Mouse (Mus musculus) lung, adult 18-20 months (tissue): ENCODE measurements around the gene AC140267.1.

ENCODE experiments used
- DNase-seq, 2 experiments: peaks; one replicate each; pipeline ENCODE4 v3.0.0; 2022; ENCODE audit warnings: mixed read lengths in 2 of 2

The AC140267.1 gene

GRCm38 (mm10) chr15:80235535-80235934 is at the start of gene AC140267.1:
Gene AC140267.1 (plus strand): TSS chr15:80235835.
- no peak for DNase-seq

GRCm38 (mm10) chr15:80188927-80189326 is 46.7 kb upstream of the AC140267.1 start:
- DNase-seq: no peak

- DNase-seq: no peak
Measured at GRCm38 (mm10) chr15:80190075-80190474, 45.6 kb upstream of the AC140267.1 start.

GRCm38 (mm10) chr15:80191585-80192245 is 43.9 kb upstream of the AC140267.1 start:
- DNase-seq: no peak

DNA sequence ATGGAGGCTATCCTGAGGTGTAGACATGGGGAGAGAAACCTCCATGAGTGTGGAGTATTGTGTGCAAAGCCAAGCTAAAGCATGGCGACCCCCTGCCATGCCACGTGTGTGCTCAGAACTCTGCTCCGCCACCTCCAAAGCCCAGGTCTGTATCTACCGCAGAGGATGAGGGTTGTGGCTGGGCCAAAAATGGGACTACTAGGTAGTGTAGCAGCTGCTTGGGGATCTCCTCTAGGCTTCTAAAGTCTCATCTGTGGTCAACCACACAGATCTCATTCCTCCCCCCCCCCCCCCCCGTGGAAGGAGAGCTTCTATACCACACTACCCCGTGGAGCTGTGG is 43.4 kb upstream of the AC140267.1 start:
- DNase-seq: no peak

GRCm38 (mm10) chr15:80192847-80193246 is 42.8 kb upstream of the AC140267.1 start:
- no peak for DNase-seq

DNA sequence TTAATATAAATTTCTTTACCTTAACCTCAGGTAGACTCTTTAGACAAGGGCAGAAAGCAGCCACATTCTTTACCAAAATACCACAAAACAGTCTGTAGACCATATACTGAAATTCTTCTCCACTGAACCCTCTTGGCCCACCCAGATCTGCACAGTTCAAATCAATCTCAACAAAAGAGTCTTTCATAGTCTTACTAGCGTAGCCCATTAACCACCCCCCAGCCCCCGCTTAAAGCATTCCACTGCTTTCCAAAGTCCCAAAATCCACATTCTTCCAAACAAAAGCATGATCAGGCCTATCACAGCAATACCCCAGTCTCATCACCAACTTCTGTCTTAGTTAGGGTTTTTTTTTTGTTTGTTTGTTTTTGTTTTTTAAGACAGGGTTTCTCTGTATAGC is 36.1 kb upstream of the AC140267.1 start:
- DNase-seq: no peak

DNA sequence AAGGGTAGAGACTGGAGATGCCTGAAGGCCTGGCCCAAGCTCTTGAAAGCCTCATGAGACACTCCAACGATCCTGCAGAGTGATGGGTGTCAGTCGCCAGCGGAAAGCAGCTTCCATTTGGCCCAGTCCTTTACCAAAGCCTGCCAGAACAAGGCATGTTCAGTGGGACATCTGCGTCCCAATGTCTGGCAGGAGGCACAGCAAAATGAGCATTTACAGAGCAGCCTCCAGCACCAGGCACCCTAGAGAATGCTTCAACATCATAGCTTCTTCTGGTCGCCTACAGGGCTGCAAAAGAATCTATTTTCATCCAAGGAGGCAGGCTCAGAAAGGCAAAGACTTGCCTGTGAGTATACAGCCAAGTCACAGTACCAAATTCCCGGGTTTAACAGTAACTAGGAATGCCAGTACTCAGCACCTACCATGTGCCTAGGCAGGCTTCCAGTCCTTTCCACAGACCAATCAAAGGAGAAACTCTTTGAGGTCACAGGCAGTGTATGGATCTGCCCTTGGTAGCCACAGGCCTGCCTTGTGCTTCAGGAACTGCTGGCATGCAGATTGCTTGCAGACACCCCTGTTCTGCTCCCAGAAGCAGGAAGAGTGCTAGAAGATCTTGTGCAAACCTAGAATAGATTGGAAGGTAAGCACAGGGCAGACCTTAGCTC is 33.4 kb upstream of the AC140267.1 start:
- DNase-seq: no peak

- no peak for DNase-seq
Measured at GRCm38 (mm10) chr15:80203406-80203805, 32.2 kb upstream of the AC140267.1 start.

- DNase-seq: no peak
Measured at GRCm38 (mm10) chr15:80206057-80206565, 29.5 kb upstream of the AC140267.1 start.

DNA sequence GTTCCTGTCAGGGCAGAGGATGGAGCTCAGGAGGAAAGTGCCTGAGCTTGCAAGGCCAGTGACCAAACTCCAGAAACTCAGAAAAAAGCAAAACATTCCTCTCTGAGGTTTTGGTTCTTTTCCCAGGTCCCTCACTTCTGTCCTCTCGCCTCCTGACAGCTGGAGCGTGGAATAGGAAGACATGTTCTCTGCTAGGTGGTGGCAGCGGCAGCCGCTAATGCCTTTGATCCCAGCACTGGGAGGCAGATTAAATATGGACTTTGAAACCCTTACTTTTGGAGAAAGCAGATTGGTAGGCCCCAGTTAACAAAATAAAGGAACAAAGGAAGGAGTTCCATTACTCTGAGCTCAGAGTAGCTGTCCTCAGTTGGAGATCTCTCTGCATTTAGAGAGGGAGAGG is 27.2 kb upstream of the AC140267.1 start:
- DNase-seq: no peak

- DNase-seq: no peak
Measured at GRCm38 (mm10) chr15:80213688-80214087, 21.9 kb upstream of the AC140267.1 start.

- peak in 1 of 2 experiments; percentile 21 for DNase-seq
Measured at GRCm38 (mm10) chr15:80215716-80216479, 19.7 kb upstream of the AC140267.1 start.

GRCm38 (mm10) chr15:80216480-80216820 is 19.2 kb upstream of the AC140267.1 start:
- no peak for DNase-seq

DNA sequence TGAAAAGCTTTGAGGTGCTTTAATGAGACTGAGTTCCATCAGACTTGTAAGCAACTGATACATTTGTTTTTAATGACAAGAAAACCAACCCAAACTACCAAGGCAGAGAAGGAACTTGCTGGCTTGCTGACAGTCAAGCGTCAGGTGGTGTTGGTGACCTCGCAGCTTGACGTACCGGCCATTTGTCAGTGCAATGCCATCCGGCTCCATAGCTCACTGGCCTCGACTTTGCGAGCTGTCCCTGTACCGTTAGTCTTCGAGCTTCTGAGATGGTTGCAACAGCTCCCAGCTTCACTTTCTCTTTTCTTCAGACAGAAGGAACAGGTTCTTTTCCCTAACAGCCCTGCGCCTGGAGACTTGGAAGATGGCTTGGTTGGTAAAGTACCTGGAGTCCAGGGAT is 18.2 kb upstream of the AC140267.1 start:
- no peak for DNase-seq

GRCm38 (mm10) chr15:80219211-80219610 is 16.4 kb upstream of the AC140267.1 start:
- peak in 1 of 2 experiments; percentile 21 for DNase-seq

DNA sequence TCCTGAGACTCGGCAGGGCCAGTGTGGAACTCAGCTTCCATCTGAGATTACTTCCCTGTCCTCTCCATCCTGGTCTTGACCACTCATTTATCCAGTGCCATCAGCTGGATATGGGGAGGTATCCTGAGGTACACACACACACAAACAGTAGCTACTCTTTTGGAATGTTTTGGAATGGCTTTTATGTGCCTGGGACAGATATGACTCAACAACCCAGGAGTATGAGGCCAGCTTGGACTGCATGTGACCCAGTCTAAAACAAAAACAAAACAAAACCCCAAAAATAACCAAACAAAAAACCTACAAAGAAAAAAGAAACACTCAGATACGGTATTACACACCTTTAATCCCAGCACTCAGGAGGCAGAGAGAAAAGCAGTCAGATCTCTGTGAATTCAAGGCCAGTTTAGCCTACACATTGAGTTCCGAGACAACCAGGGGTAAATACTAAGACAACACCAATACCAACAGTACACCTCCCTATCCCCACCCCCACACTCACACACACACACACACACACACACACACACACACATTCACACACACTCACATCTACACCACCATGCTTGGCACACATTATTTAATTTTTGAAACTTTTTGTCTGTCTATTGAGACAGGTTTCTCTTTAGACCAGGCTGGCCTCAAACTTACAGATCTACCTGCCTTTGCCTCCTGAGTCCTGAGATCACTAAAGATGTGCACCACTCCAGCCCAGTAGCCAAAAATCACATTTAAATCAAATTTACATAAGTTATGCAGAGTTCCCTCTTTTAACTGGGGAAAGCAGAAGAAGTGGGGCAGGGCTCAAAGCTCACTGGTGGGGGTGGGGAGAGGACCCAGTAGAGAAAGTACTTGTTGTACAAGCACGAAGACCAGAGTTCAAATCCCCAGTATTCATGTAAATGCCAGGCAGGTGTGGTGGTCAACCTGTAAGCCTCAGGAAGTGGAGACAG is 15.7 kb upstream of the AC140267.1 start:
- DNase-seq: no peak

DNA sequence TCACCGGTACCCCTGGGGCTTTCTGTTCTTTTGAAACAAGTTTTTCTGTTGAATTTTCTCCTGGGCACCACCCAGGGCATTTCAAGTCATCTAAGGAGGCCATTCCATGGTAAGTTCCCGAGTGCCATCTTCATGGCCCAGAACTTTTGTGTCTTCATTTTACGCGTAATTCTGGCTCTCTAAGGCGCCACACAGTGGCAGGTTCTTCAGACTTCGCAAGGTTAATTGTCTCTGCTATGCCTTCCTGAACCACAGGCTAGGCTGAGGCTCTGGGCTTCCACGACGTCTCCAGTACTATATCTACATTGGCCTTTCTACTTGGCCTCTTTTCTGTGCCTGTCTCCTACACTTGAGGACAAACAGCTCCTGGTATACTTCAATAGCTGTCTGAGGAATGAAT is 14.6 kb upstream of the AC140267.1 start:
- DNase-seq: no peak

- no peak for DNase-seq
Measured at GRCm38 (mm10) chr15:80223751-80224150, 11.9 kb upstream of the AC140267.1 start.

DNA sequence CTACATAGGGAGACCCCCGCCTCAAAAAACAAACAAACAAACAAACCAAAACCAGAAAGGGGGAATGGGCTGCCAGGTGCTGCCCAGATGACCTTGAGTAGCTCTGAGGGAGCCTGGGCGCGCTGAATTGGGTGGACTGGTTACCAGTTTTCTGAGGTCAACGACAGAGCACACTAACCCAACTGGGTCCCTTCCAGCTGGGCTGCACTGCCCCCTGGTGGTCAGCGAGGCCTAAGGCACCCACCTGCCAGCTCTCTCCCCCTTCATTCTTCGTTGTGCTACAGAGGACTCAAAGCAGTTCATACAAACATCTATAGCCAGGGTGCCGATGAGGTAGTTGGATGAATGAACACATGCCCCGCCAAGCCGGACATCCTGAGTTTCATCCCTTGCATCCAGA is 10.4 kb upstream of the AC140267.1 start:
- DNase-seq: peak; percentile 56 to 74

- peak; percentile 31 to 65 for DNase-seq
Measured at GRCm38 (mm10) chr15:80225796-80226195, 9.8 kb upstream of the AC140267.1 start.

GRCm38 (mm10) chr15:80228071-80228800 is 7.4 kb upstream of the AC140267.1 start:
- DNase-seq: no peak
